Mouse (Mus musculus): ENCODE data around the gene Cyp2ab1.

The Cyp2ab1 gene

DNA sequence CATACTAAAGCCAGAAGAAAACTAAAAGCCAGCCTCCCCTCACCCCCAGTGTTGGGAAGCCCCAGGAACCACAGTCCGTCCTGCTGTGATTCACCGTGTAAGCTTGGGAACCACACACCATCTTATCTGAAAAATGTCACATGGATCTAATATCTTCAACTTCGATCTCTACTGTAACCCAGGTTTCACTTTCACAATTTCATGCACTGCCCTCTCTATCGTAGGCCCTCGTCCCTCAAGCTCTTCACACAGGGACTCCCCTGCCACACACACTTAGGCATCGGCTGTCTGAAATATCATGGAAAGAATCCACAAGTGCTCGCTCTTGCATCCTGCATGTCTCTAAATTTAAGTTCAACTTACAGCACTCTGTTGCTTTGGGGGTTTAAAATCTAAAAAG lies 60.1 kb downstream of the Cyp2ab1 start:
- DNase-seq (ENCODE audit: low spot score): no peak
